Mouse (Mus musculus): ENCODE measurements around the gene Snx15. TPM values are rescaled to one million over a fixed set of nuclear protein-coding genes. Genes with fewer than 3 reads are reported as not detected.

Snx15 gene
- polyA plus RNA-seq, 1 experiment = 13.7 TPM

DNA sequence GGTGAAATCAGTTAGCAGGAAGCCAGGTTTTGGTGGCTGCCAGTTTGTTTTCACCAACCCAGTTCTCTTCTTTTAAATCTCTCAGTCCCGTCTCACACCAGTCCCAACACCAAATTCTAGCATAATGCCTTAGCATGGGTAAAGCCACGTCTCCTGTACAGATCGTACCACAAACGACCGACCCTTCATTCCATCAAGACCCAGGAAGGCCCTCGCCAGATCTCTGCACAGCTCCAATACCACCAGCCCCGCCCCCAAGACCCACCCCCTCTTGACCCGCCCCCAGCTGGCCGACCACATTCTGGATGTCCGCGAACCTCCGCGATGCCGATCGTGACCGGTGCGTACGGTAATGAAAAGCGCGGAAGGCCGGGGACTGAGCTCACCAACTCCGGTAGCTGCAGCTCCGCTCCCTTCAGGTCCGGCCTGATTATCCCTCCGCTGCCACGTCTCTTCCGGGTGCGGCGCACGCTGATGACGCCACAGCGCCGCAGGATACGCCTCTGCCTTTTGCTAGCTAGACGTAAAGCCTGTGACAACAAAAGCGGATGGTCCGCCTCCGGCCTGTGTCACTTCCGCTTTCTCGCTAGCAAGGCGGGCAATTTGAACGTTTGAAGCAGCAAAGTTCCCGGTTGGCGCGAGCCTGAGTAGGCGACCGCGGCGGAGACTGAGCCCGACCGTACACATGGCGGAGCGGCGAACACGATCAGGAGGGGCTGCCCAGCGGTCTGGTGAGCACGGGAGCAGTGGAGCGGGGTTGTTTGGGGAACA is 43.4 kb downstream of the Snx15 start, which contains the start of the genes Zfpl1 and Cdca5:
Gene Zfpl1, minus strand, starts transcription at position 479 of the 771 bp plus-strand sequence.
Gene Cdca5, plus strand, starts transcription at position 506 of the 771 bp plus-strand sequence.
- Histone ChIP-seq H3K4me1 (ENCODE audit: control insufficient read depth, insufficient read depth, low read length) (peaks cover 8% of the 10 kb centered on the region), H3K4me3 (ENCODE audit: control insufficient read depth, low read depth, low read length) (peak within 1 kb of the TSS; percentile 95), H3K36me3 (ENCODE audit: control insufficient read depth, insufficient read depth, low read length) (peaks cover 2% of the 10 kb centered on the region), H3K27me3 (ENCODE audit: control insufficient read depth, insufficient read depth, low read length) (no peaks in the 10 kb centered on the region), H3K27ac (ENCODE audit: control insufficient read depth, insufficient read depth, low read depth, low read length) (peak within 1 kb of the TSS; percentile 86)
- TF ChIP-seq CTCF (IDR thresholded peaks at IDR 0.05; ENCODE audit: control insufficient read depth, insufficient read depth, insufficient replicate concordance, low read depth, low read length) (no peak), POLR2A (IDR thresholded peaks at IDR 0.05; ENCODE audit: control insufficient read depth, low read depth, low read length) (peak; percentile 75)

DNA sequence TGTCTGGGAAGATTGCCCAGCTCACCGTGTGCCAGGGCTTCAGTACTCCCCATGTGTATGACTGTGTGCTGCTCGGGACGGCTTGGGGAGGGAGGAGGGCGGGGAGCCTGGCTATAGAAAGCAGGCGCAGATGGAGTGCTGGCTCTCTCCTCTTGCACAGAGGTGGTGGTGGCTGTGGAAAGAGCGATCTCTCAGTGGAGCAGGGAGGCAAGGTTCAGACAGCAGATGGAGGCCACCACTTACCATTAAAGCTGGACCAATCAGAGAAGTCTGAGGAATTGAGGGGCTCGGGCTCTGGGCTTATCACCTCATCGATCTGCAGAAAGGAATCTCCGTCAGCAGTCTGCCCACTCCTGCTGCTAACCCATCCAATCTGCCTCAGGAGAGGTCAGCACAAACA is 45.9 kb downstream of the Snx15 start, which contains the start of gene Gm28374:
Gene Gm28374, minus strand, starts transcription at position 101 of the 400 bp plus-strand sequence.
- TF ChIP-seq CTCF (IDR thresholded peaks at IDR 0.05; ENCODE audit: control insufficient read depth, insufficient read depth, insufficient replicate concordance, low read depth, low read length) (no peak), POLR2A (IDR thresholded peaks at IDR 0.05; ENCODE audit: control insufficient read depth, low read depth, low read length) (no peak)
- peaks cover 8% of the 10 kb centered on the region for H3K4me1 ChIP-seq (ENCODE audit: control insufficient read depth, insufficient read depth, low read length)
- H3K27ac ChIP-seq (ENCODE audit: control insufficient read depth, insufficient read depth, low read depth, low read length) = no peak within 1 kb of the TSS
- no peaks in the 10 kb centered on the region for H3K27me3 ChIP-seq (ENCODE audit: control insufficient read depth, insufficient read depth, low read length)
- peak within 1 kb of the TSS; percentile 88 for H3K4me3 ChIP-seq (ENCODE audit: control insufficient read depth, low read depth, low read length)
- H3K36me3 ChIP-seq (ENCODE audit: control insufficient read depth, insufficient read depth, low read length) = peaks cover 1% of the 10 kb centered on the region

GRCm38 (mm10) chr19:6079983-6080480 is 48.1 kb downstream of the Snx15 start, which contains the start of gene Tmem262:
Gene Tmem262, plus strand, starts transcription at chr19:6080033.
- Histone ChIP-seq H3K36me3 (ENCODE audit: control insufficient read depth, insufficient read depth, low read length) (peaks cover 1% of the 10 kb centered on the region), H3K4me3 (ENCODE audit: control insufficient read depth, low read depth, low read length) (peak within 1 kb of the TSS; percentile 88), H3K4me1 (ENCODE audit: control insufficient read depth, insufficient read depth, low read length) (peaks cover 9% of the 10 kb centered on the region), H3K27me3 (ENCODE audit: control insufficient read depth, insufficient read depth, low read length) (no peaks in the 10 kb centered on the region), H3K27ac (ENCODE audit: control insufficient read depth, insufficient read depth, low read depth, low read length) (peak within 1 kb of the TSS; percentile 74)
- TF ChIP-seq CTCF (IDR thresholded peaks at IDR 0.05; ENCODE audit: control insufficient read depth, insufficient read depth, insufficient replicate concordance, low read depth, low read length) = no peak
- peak; percentile 22; the same call in 1 of the 2 replicates for TF ChIP-seq POLR2A (IDR thresholded peaks at IDR 0.05; ENCODE audit: control insufficient read depth, low read depth, low read length)

DNA sequence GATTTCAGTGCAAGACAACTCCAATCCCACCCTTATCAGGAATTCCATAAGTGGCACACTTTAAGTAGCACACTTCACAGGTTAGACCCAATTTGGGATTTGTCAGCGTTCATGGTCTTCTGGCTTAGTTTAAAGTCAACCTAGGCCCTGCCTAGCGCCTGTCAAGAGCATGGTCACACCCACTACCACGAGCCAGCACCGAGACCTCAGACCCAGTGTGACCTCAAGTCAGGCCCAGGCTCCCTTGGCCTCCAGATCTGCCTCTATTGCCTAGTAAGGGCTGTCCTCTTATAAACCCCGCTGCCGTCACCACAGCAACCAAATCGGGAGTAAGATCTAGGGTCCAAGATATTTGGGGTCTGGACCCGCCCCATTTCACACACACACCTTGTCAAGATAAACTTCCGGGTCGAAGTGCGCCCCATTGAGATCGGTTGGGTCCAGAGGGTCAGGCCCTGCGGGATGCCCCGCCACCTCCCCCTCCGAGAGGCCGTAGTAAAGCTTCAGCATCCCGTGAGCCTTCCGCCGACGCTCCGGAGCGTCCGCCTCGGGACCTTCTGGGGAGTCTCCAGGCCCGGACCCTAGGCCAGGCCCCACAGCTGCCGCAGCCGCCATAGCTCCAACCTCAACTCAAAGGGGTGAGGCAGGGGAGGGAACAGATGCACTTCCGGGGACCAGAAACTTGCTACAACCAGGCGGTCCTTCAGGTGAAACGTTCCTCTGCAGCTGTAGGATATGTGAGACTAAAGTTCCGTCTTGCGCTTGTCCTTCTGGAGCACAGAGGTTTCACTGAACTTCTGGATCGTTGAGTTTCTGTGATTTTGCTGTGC is 51.3 kb downstream of the Snx15 start, which contains the start of gene Vps51:
Gene Vps51, minus strand, starts transcription at position 668 of the 830 bp plus-strand sequence.
- Histone ChIP-seq H3K4me3 (ENCODE audit: control insufficient read depth, low read depth, low read length) (peak within 1 kb of the TSS; percentile 85), H3K36me3 (ENCODE audit: control insufficient read depth, insufficient read depth, low read length) (peaks cover 1% of the 10 kb centered on the region), H3K4me1 (ENCODE audit: control insufficient read depth, insufficient read depth, low read length) (peaks cover 6% of the 10 kb centered on the region), H3K27ac (ENCODE audit: control insufficient read depth, insufficient read depth, low read depth, low read length) (peak within 1 kb of the TSS; percentile 80), H3K27me3 (ENCODE audit: control insufficient read depth, insufficient read depth, low read length) (no peaks in the 10 kb centered on the region)
- TF ChIP-seq POLR2A (IDR thresholded peaks at IDR 0.05; ENCODE audit: control insufficient read depth, low read depth, low read length) = peak; percentile 78
- TF ChIP-seq CTCF (IDR thresholded peaks at IDR 0.05; ENCODE audit: control insufficient read depth, insufficient read depth, insufficient replicate concordance, low read depth, low read length) = no peak

GRCm38 (mm10) chr19:6073889-6074288 is 54.2 kb downstream of the Snx15 start:
- no peaks in the 10 kb centered on the region for H3K27me3 ChIP-seq (ENCODE audit: control insufficient read depth, insufficient read depth, low read length)
- no peak overlapping the region for H3K4me3 ChIP-seq (ENCODE audit: control insufficient read depth, low read depth, low read length)
- H3K27ac ChIP-seq (ENCODE audit: control insufficient read depth, insufficient read depth, low read depth, low read length) = no peak overlapping the region
- H3K4me1 ChIP-seq (ENCODE audit: control insufficient read depth, insufficient read depth, low read length) = peaks cover 6% of the 10 kb centered on the region
- H3K36me3 ChIP-seq (ENCODE audit: control insufficient read depth, insufficient read depth, low read length) = no peaks in the 10 kb centered on the region; the same call in 1 of the 2 replicates
- TF ChIP-seq CTCF (IDR thresholded peaks at IDR 0.05; ENCODE audit: control insufficient read depth, insufficient read depth, insufficient replicate concordance, low read depth, low read length) (no peak), POLR2A (IDR thresholded peaks at IDR 0.05; ENCODE audit: control insufficient read depth, low read depth, low read length) (no peak)

DNA sequence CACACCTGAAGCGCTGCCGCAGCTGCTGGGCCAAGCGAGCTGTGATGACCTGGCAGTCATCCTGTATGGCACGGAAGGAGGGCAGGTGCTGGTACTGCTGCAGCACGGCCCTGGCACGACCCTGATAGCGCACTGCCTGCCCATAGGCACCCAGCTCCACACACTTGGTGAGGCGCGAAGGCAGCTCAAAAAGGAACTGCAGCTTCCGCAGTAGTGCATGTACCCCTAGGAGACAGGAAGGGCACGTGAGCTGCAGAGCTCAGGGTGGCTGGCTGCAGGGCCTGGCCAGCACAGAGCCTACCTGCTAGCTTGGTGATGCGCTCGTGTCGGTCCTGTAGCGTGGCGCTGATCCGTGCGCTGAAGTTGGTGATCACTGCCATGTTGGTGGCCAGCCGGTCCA is 56.8 kb downstream of the Snx15 start:
- Histone ChIP-seq H3K4me3 (ENCODE audit: control insufficient read depth, low read depth, low read length) (no peak overlapping the region), H3K27me3 (ENCODE audit: control insufficient read depth, insufficient read depth, low read length) (no peaks in the 10 kb centered on the region), H3K4me1 (ENCODE audit: control insufficient read depth, insufficient read depth, low read length) (peaks cover 21% of the 10 kb centered on the region), H3K36me3 (ENCODE audit: control insufficient read depth, insufficient read depth, low read length) (no peaks in the 10 kb centered on the region; the same call in 1 of the 2 replicates), H3K27ac (ENCODE audit: control insufficient read depth, insufficient read depth, low read depth, low read length) (no peak overlapping the region)
- no peak for TF ChIP-seq CTCF (IDR thresholded peaks at IDR 0.05; ENCODE audit: control insufficient read depth, insufficient read depth, insufficient replicate concordance, low read depth, low read length)
- TF ChIP-seq POLR2A (IDR thresholded peaks at IDR 0.05; ENCODE audit: control insufficient read depth, low read depth, low read length) = no peak
